Mouse (Mus musculus): ENCODE measurements at regions not wholly inside any gene's neighbourhood (a gene's known extent, or its start where the extent isn't known, plus 50 kb on each side); places are given as distances from the start of the nearest gene placed in this dataset.

- no peaks in the 10 kb centered on the region for H3K36me3 ChIP-seq (ENCODE audit: insufficient read depth, low read length)
- TF ChIP-seq CTCF (IDR thresholded peaks at IDR 0.05; ENCODE audit: low read depth), result no peak
- ATAC-seq (no peak), DNase-seq (ENCODE audit: low spot score) (no peak)
- H3K4me1 ChIP-seq (ENCODE audit: insufficient read depth, low read length), result peaks cover 27% of the 10 kb centered on the region
- no peak overlapping the region for H3K4me3 ChIP-seq (ENCODE audit: low read length)
- H3K9ac ChIP-seq (replicated peaks; ENCODE audit: low read length), result no peak overlapping the region
- H3K27me3 ChIP-seq (ENCODE audit: insufficient read depth, low read length), result peaks cover 7% of the 10 kb centered on the region; the same call in 1 of the 2 replicates
- no peak overlapping the region for H3K27ac ChIP-seq
- 47% methylated on average over 1 of the region's 1 CpGs for WGBS
- no peak overlapping the region for H3K4me2 ChIP-seq (ENCODE audit: low read depth, low read length)
- no peaks in the 10 kb centered on the region for H3K9me3 ChIP-seq (ENCODE audit: low read length)
Measured at GRCm38 (mm10) chr15:103089852-103090251, 71.1 kb downstream of the Hoxc4 start.

GRCm38 (mm10) chr15:103089440-103089839, 70.7 kb downstream of the Hoxc4 start:
- Histone ChIP-seq H3K9me3 (ENCODE audit: low read length) (no peaks in the 10 kb centered on the region), H3K9ac (replicated peaks; ENCODE audit: low read length) (no peak overlapping the region), H3K27ac (no peak overlapping the region), H3K4me3 (ENCODE audit: low read length) (no peak overlapping the region), H3K36me3 (ENCODE audit: insufficient read depth, low read length) (no peaks in the 10 kb centered on the region), H3K4me2 (ENCODE audit: low read depth, low read length) (no peak overlapping the region), H3K4me1 (ENCODE audit: insufficient read depth, low read length) (peaks cover 27% of the 10 kb centered on the region), H3K27me3 (ENCODE audit: insufficient read depth, low read length) (peaks cover 11% of the 10 kb centered on the region; the same call in 1 of the 2 replicates)
- WGBS, result 73% methylated on average over 1 of the region's 1 CpGs
- no peak for TF ChIP-seq CTCF (IDR thresholded peaks at IDR 0.05; ENCODE audit: low read depth)
- ATAC-seq, result no peak
- no peak for DNase-seq (ENCODE audit: low spot score)

- H3K27ac ChIP-seq, result peak overlapping the region; percentile 15; the same call in 1 of the 2 replicates
Measured at GRCm38 (mm10) chr15:103087204-103087603, 68.5 kb downstream of the Hoxc4 start.

GRCm38 (mm10) chr15:103086672-103087069, 67.9 kb downstream of the Hoxc4 start:
- Histone ChIP-seq H3K4me1 (ENCODE audit: insufficient read depth, low read length) (peaks cover 27% of the 10 kb centered on the region), H3K9ac (replicated peaks; ENCODE audit: low read length) (peak overlapping the region; percentile 13; the same call in 1 of the 2 replicates), H3K27ac (0 out of 2 replicates have a peak overlapping the region, but pooled peaks have one; percentile 2), H3K27me3 (ENCODE audit: insufficient read depth, low read length) (peaks cover 26% of the 10 kb centered on the region; the same call in 1 of the 2 replicates), H3K9me3 (ENCODE audit: low read length) (no peaks in the 10 kb centered on the region), H3K4me2 (ENCODE audit: low read depth, low read length) (peak overlapping the region; percentile 53), H3K4me3 (ENCODE audit: low read length) (peak overlapping the region; percentile 27), H3K36me3 (ENCODE audit: insufficient read depth, low read length) (no peaks in the 10 kb centered on the region)
- no peak for DNase-seq (ENCODE audit: low spot score)
- WGBS, result 12% methylated on average over 15 of the region's 15 CpGs
- no peak for TF ChIP-seq CTCF (IDR thresholded peaks at IDR 0.05; ENCODE audit: low read depth)
- no peak for ATAC-seq

More at GRCm38 (mm10) chr15:103087204-103087603, 68.5 kb downstream of the Hoxc4 start:
- no peak for TF ChIP-seq CTCF (IDR thresholded peaks at IDR 0.05; ENCODE audit: low read depth)
- H3K4me3 ChIP-seq (ENCODE audit: low read length), result no peak overlapping the region
- no peak overlapping the region for H3K4me2 ChIP-seq (ENCODE audit: low read depth, low read length)
- H3K36me3 ChIP-seq (ENCODE audit: insufficient read depth, low read length), result no peaks in the 10 kb centered on the region
- peaks cover 26% of the 10 kb centered on the region; the same call in 1 of the 2 replicates for H3K27me3 ChIP-seq (ENCODE audit: insufficient read depth, low read length)
- DNase-seq (ENCODE audit: low spot score) (peak; percentile 86), ATAC-seq (peak; percentile 53; the same call in 1 of the 2 replicates)
- H3K4me1 ChIP-seq (ENCODE audit: insufficient read depth, low read length), result peaks cover 27% of the 10 kb centered on the region
- no peaks in the 10 kb centered on the region for H3K9me3 ChIP-seq (ENCODE audit: low read length)
- no peak overlapping the region for H3K9ac ChIP-seq (replicated peaks; ENCODE audit: low read length)
- 22% methylated on average over 4 of the region's 4 CpGs for WGBS
